Mouse (Mus musculus): ENCODE measurements around the gene Pde9a. TPM values are rescaled to one million over a fixed set of nuclear protein-coding genes. Genes with fewer than 3 reads are reported as not detected.

Gene Pde9a
- polyA plus RNA-seq, 1 experiment from 2014 or later: 30.3 TPM

- Histone ChIP-seq H3K27ac (replicated peaks) (no peak overlapping the region), H3K4me2 (replicated peaks) (no peak overlapping the region), H3K9ac (replicated peaks) (no peak overlapping the region), H3K36me3 (peaks cover 28% of the 10 kb centered on the region), H3K4me3 (no peak overlapping the region), H3K27me3 (no peaks in the 10 kb centered on the region), H3K4me1 (peaks cover 12% of the 10 kb centered on the region; the same call in 1 of the 2 replicates), H3K9me3 (no peaks in the 10 kb centered on the region)
- 78% methylated on average over 2 of the region's 2 CpGs for WGBS
- no peak for ATAC-seq (ENCODE audit: low FRiP score, low read depth)
These were observed 66.8 kb downstream of the Pde9a start for GRCm38 (mm10) chr17:31452816-31453215.

- H3K4me3 ChIP-seq: no peak overlapping the region
- no peak for ATAC-seq (ENCODE audit: low FRiP score, low read depth)
- H3K4me2 ChIP-seq (replicated peaks): no peak overlapping the region
- H3K9ac ChIP-seq (replicated peaks): no peak overlapping the region
- H3K27me3 ChIP-seq: no peaks in the 10 kb centered on the region
- H3K36me3 ChIP-seq: peaks cover 28% of the 10 kb centered on the region
- H3K4me1 ChIP-seq: peaks cover 12% of the 10 kb centered on the region; the same call in 1 of the 2 replicates
- WGBS: 82% methylated on average over 3 of the region's 3 CpGs
- no peak overlapping the region for H3K27ac ChIP-seq (replicated peaks)
- H3K9me3 ChIP-seq: no peaks in the 10 kb centered on the region
These were observed 67.5 kb downstream of the Pde9a start for GRCm38 (mm10) chr17:31453476-31453875.

- Histone ChIP-seq H3K27me3 (no peaks in the 10 kb centered on the region), H3K27ac (replicated peaks) (no peak overlapping the region), H3K9me3 (no peaks in the 10 kb centered on the region), H3K4me2 (replicated peaks) (no peak overlapping the region), H3K4me3 (no peak overlapping the region), H3K9ac (replicated peaks) (no peak overlapping the region), H3K4me1 (peaks cover 12% of the 10 kb centered on the region; the same call in 1 of the 2 replicates), H3K36me3 (peaks cover 31% of the 10 kb centered on the region)
- no peak for ATAC-seq (ENCODE audit: low FRiP score, low read depth)
- 91% methylated on average over 9 of the region's 9 CpGs for WGBS
These were observed 68.0 kb downstream of the Pde9a start for GRCm38 (mm10) chr17:31454056-31454455.

GRCm38 (mm10) chr17:31456723-31457567 lies 70.9 kb downstream of the Pde9a start:
- H3K4me1 ChIP-seq: no peaks in the 10 kb centered on the region; the same call in 1 of the 2 replicates
- no peaks in the 10 kb centered on the region for H3K27me3 ChIP-seq
- H3K9ac ChIP-seq (replicated peaks): no peak overlapping the region
- peaks cover 34% of the 10 kb centered on the region for H3K36me3 ChIP-seq
- no peak overlapping the region for H3K4me3 ChIP-seq
- WGBS: 85% methylated on average over 18 of the region's 18 CpGs
- no peak overlapping the region for H3K27ac ChIP-seq (replicated peaks)
- ATAC-seq (ENCODE audit: low FRiP score, low read depth): no peak
- H3K4me2 ChIP-seq (replicated peaks): no peak overlapping the region
- H3K9me3 ChIP-seq: no peaks in the 10 kb centered on the region

- Histone ChIP-seq H3K4me3 (no peak overlapping the region), H3K36me3 (peaks cover 32% of the 10 kb centered on the region), H3K27ac (replicated peaks) (no peak overlapping the region), H3K9ac (replicated peaks) (no peak overlapping the region), H3K4me1 (no peaks in the 10 kb centered on the region; the same call in 1 of the 2 replicates), H3K4me2 (replicated peaks) (no peak overlapping the region), H3K9me3 (no peaks in the 10 kb centered on the region), H3K27me3 (no peaks in the 10 kb centered on the region)
- WGBS: 74% methylated on average over 4 of the region's 4 CpGs
- ATAC-seq (ENCODE audit: low FRiP score, low read depth): no peak
These were observed 74.4 kb downstream of the Pde9a start for GRCm38 (mm10) chr17:31460416-31460815.

- Histone ChIP-seq H3K4me3 (no peak overlapping the region), H3K36me3 (peaks cover 37% of the 10 kb centered on the region), H3K4me1 (no peaks in the 10 kb centered on the region; the same call in 1 of the 2 replicates), H3K9me3 (peaks cover 7% of the 10 kb centered on the region; the same call in 1 of the 2 replicates), H3K27ac (replicated peaks) (no peak overlapping the region), H3K27me3 (no peaks in the 10 kb centered on the region), H3K4me2 (replicated peaks) (no peak overlapping the region), H3K9ac (replicated peaks) (no peak overlapping the region)
- no peak for ATAC-seq (ENCODE audit: low FRiP score, low read depth)
- WGBS: 89% methylated on average over 2 of the region's 2 CpGs
These were observed 76.5 kb downstream of the Pde9a start for GRCm38 (mm10) chr17:31462506-31462905.

GRCm38 (mm10) chr17:31466854-31467253 lies 80.8 kb downstream of the Pde9a start:
- H3K9ac ChIP-seq (replicated peaks): no peak overlapping the region
- H3K9me3 ChIP-seq: peaks cover 7% of the 10 kb centered on the region; the same call in 1 of the 2 replicates
- H3K27me3 ChIP-seq: no peaks in the 10 kb centered on the region
- H3K4me2 ChIP-seq (replicated peaks): no peak overlapping the region
- peaks cover 8% of the 10 kb centered on the region for H3K4me1 ChIP-seq
- 96% methylated on average over 3 of the region's 3 CpGs for WGBS
- peaks cover 59% of the 10 kb centered on the region for H3K36me3 ChIP-seq
- ATAC-seq (ENCODE audit: low FRiP score, low read depth): no peak
- H3K4me3 ChIP-seq: no peak overlapping the region
- H3K27ac ChIP-seq (replicated peaks): no peak overlapping the region

- Histone ChIP-seq H3K9ac (replicated peaks) (no peak overlapping the region), H3K27ac (replicated peaks) (no peak overlapping the region), H3K27me3 (no peaks in the 10 kb centered on the region), H3K4me3 (no peak overlapping the region), H3K4me2 (replicated peaks) (no peak overlapping the region), H3K4me1 (peaks cover 8% of the 10 kb centered on the region), H3K36me3 (peaks cover 64% of the 10 kb centered on the region), H3K9me3 (peaks cover 7% of the 10 kb centered on the region; the same call in 1 of the 2 replicates)
- 78% methylated on average over 5 of the region's 5 CpGs for WGBS
- ATAC-seq (ENCODE audit: low FRiP score, low read depth): no peak
These were observed 82.5 kb downstream of the Pde9a start for GRCm38 (mm10) chr17:31468496-31468895.

- no peak for ATAC-seq (ENCODE audit: low FRiP score, low read depth)
- peaks cover 8% of the 10 kb centered on the region for H3K4me1 ChIP-seq
- H3K9ac ChIP-seq (replicated peaks): no peak overlapping the region
- H3K36me3 ChIP-seq: peaks cover 72% of the 10 kb centered on the region
- no peaks in the 10 kb centered on the region for H3K27me3 ChIP-seq
- H3K4me3 ChIP-seq: no peak overlapping the region
- H3K27ac ChIP-seq (replicated peaks): no peak overlapping the region
- 54% methylated on average over 5 of the region's 5 CpGs for WGBS
- no peak overlapping the region for H3K4me2 ChIP-seq (replicated peaks)
- peaks cover 7% of the 10 kb centered on the region; the same call in 1 of the 2 replicates for H3K9me3 ChIP-seq
These were observed 84.9 kb downstream of the Pde9a start for GRCm38 (mm10) chr17:31470766-31471418.

GRCm38 (mm10) chr17:31474388-31474787 lies 88.4 kb downstream of the Pde9a start:
- WGBS: 83% methylated on average over 6 of the region's 6 CpGs
- Histone ChIP-seq H3K4me3 (no peak overlapping the region), H3K27ac (replicated peaks) (no peak overlapping the region), H3K9ac (replicated peaks) (no peak overlapping the region), H3K9me3 (no peaks in the 10 kb centered on the region), H3K4me1 (peaks cover 8% of the 10 kb centered on the region), H3K36me3 (peaks cover 51% of the 10 kb centered on the region), H3K4me2 (replicated peaks) (no peak overlapping the region), H3K27me3 (no peaks in the 10 kb centered on the region)
- ATAC-seq (ENCODE audit: low FRiP score, low read depth): no peak

GRCm38 (mm10) chr17:31478606-31479005 lies 92.6 kb downstream of the Pde9a start:
- Histone ChIP-seq H3K9me3 (no peaks in the 10 kb centered on the region), H3K27me3 (no peaks in the 10 kb centered on the region), H3K36me3 (peaks cover 18% of the 10 kb centered on the region), H3K4me1 (no peaks in the 10 kb centered on the region), H3K4me3 (no peak overlapping the region), H3K4me2 (replicated peaks) (no peak overlapping the region), H3K9ac (replicated peaks) (no peak overlapping the region), H3K27ac (replicated peaks) (no peak overlapping the region)
- WGBS: 72% methylated on average over 7 of the region's 7 CpGs
- ATAC-seq (ENCODE audit: low FRiP score, low read depth): no peak
